Mouse (Mus musculus): ENCODE measurements at regions not wholly inside any gene's neighbourhood (a gene's known extent, or its start where the extent isn't known, plus 50 kb on each side); places are given as distances from the start of the nearest gene placed in this dataset.
"Not testable (repeated sequence)": the region's sequence is repeated elsewhere in the genome, so short reads cannot be mapped to it uniquely, and the experiment has no call there.

DNA sequence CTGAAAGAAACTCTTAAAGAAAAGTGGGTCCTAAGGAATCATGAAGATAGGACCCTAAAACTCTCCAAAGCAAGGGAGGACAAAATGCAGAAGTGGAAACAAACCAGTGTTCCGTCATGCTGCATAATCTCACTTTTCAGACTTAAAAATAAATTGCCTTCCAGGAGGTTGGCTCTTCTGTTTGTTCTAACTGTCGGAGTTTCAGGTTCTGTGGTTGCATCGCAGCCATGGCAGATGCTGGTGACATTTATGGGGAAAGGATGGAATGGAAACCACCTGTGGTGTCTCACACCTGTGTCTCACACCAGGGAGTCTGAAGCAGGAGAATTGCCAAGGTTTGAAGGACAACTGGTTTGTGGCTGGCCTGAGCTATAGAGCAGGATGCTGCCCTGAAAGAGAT is 50.9 kb upstream of the Hivep1 start:
- Histone ChIP-seq H3K9ac (no peak overlapping the region), H3K9me3 (ENCODE audit: low read depth, low read length) (no peaks in the 10 kb centered on the region), H3K4me1 (ENCODE audit: insufficient read depth) (no peaks in the 10 kb centered on the region), H3K27ac (ENCODE audit: low read depth) (no peak overlapping the region), H3K4me2 (no peak overlapping the region), H3K36me3 (ENCODE audit: insufficient read depth) (no peaks in the 10 kb centered on the region), H3K27me3 (ENCODE audit: insufficient read depth, low read length) (no peaks in the 10 kb centered on the region), H3K4me3 (ENCODE audit: low read depth, low read length) (no peak overlapping the region)
- DNase-seq (no peak), ATAC-seq (ENCODE audit: insufficient read depth) (no peak)
- WGBS: 49% methylated on average over 3 of the region's 3 CpGs
- TF ChIP-seq CTCF (IDR thresholded peaks at IDR 0.05; ENCODE audit: low read depth): no peak

DNA sequence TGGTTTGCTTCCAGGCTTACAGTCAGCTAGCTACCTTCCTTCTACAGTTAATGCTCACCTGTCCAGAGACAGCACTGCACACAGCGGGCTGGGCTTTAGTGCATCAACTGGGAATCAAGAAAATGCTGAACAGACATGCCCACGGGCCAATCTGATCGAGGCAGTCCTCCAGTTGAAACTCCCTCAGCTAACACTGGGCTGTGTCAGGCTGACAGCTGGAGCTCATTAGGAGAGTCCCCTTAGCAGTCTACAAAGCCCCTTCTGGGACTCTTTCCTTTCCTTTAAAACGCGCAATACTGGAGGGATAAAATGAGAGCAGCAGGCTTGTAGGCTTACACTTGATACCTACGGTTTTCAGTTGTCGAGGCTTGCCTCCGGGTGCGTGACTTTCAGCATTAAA is 53.9 kb upstream of the Hivep1 start:
- Histone ChIP-seq H3K4me2 (no peak overlapping the region), H3K9me3 (ENCODE audit: low read depth, low read length) (no peaks in the 10 kb centered on the region), H3K9ac (no peak overlapping the region), H3K27ac (ENCODE audit: low read depth) (no peak overlapping the region), H3K4me1 (ENCODE audit: insufficient read depth) (no peaks in the 10 kb centered on the region), H3K36me3 (ENCODE audit: insufficient read depth) (no peaks in the 10 kb centered on the region), H3K27me3 (ENCODE audit: insufficient read depth, low read length) (no peaks in the 10 kb centered on the region), H3K4me3 (ENCODE audit: low read depth, low read length) (no peak overlapping the region)
- no peak for TF ChIP-seq CTCF (IDR thresholded peaks at IDR 0.05; ENCODE audit: low read depth)
- DNase-seq (peak; percentile 28), ATAC-seq (ENCODE audit: insufficient read depth) (no peak)
- WGBS: 49% methylated on average over 9 of the region's 9 CpGs

DNA sequence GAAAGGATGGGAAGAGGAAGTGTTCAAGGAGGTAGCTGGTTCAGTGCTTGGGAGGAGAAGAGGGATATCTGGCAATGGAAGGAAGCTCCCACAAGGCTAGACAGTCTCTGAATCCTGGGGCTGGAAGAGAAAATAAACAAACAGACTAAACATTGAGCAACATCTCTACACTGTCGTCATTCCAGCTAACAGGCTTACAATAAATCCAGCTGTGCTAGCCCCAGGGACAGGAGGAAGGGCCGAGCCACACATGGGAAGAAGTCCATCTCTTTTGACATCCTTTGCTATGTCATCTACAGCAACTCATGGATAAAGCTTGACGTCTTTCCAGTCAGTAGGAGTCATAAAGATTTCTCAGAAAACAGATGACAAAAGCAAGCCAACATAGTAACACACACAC is 57.7 kb upstream of the Hivep1 start:
- H3K9ac ChIP-seq: no peak overlapping the region
- no peak overlapping the region for H3K27ac ChIP-seq (ENCODE audit: low read depth)
- no peaks in the 10 kb centered on the region for H3K9me3 ChIP-seq (ENCODE audit: low read depth, low read length)
- H3K4me3 ChIP-seq (ENCODE audit: low read depth, low read length): no peak overlapping the region
- H3K27me3 ChIP-seq (ENCODE audit: insufficient read depth, low read length): no peaks in the 10 kb centered on the region
- H3K36me3 ChIP-seq (ENCODE audit: insufficient read depth): no peaks in the 10 kb centered on the region
- WGBS: 36% methylated on average over 3 of the region's 3 CpGs
- H3K4me1 ChIP-seq (ENCODE audit: insufficient read depth): no peaks in the 10 kb centered on the region
- H3K4me2 ChIP-seq: no peak overlapping the region
- peak; percentile 38 for DNase-seq
- no peak for ATAC-seq (ENCODE audit: insufficient read depth)
- no peak for TF ChIP-seq CTCF (IDR thresholded peaks at IDR 0.05; ENCODE audit: low read depth)

DNA sequence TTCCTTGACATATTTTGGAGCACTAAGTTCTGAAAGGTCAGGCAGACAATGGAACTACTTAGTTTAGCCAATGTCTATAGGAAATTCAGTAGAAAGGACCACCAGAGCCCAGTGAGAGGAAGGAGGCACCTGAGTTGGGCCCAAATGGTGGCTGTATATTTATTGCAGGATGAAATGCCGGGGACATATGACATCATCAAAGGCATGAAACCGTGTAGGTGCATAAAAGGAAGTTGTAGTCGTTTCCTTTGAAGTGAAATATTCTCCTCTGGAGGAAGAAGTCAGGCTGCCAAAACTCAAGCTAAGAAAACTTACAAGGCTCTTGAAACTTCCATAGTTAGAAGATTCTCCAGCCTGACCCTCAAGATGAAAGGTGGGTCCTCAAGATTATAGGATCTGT is 75.9 kb upstream of the Hivep1 start:
- Histone ChIP-seq H3K4me2 (no peak overlapping the region), H3K4me1 (ENCODE audit: insufficient read depth) (no peaks in the 10 kb centered on the region), H3K27me3 (ENCODE audit: insufficient read depth, low read length) (no peaks in the 10 kb centered on the region), H3K27ac (ENCODE audit: low read depth) (no peak overlapping the region), H3K9me3 (ENCODE audit: low read depth, low read length) (no peaks in the 10 kb centered on the region), H3K36me3 (ENCODE audit: insufficient read depth) (no peaks in the 10 kb centered on the region), H3K9ac (no peak overlapping the region), H3K4me3 (ENCODE audit: low read depth, low read length) (no peak overlapping the region)
- no peak for ATAC-seq (ENCODE audit: insufficient read depth)
- 62% methylated on average over 3 of the region's 3 CpGs for WGBS
- TF ChIP-seq CTCF (IDR thresholded peaks at IDR 0.05; ENCODE audit: low read depth): no peak
- DNase-seq: no peak

DNA sequence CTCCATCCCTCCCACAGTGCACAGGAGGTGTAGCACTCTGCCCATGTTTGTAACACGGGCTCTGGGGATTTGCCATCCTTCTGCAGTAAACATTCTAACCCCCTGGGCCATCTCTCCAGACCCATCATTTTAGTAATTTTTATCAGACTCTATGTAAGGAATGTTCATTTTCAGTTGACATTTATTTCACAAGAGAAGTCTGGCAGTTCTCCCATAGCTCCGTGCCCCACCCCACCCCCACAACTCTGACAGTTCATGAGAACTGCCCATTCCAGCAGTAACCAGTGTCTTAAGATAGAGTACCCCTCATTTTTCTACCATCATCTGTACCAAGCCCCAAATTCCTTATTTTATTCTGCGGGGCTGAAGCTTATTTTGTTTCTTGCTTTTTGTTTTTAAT is 88.9 kb upstream of the Hivep1 start:
- Histone ChIP-seq H3K9ac (no peak overlapping the region), H3K27ac (ENCODE audit: low read depth) (no peak overlapping the region; the same call in 1 of the 2 replicates), H3K36me3 (ENCODE audit: insufficient read depth) (no peaks in the 10 kb centered on the region), H3K4me2 (no peak overlapping the region), H3K4me3 (ENCODE audit: low read depth, low read length) (no peak overlapping the region), H3K9me3 (ENCODE audit: low read depth, low read length) (no peaks in the 10 kb centered on the region), H3K27me3 (ENCODE audit: insufficient read depth, low read length) (no peaks in the 10 kb centered on the region), H3K4me1 (ENCODE audit: insufficient read depth) (no peaks in the 10 kb centered on the region; the same call in 1 of the 2 replicates)
- 52% methylated on average over 3 of the region's 3 CpGs for WGBS
- ATAC-seq (ENCODE audit: insufficient read depth): no peak
- TF ChIP-seq CTCF (IDR thresholded peaks at IDR 0.05; ENCODE audit: low read depth): no peak
- DNase-seq: peak; percentile 59

DNA sequence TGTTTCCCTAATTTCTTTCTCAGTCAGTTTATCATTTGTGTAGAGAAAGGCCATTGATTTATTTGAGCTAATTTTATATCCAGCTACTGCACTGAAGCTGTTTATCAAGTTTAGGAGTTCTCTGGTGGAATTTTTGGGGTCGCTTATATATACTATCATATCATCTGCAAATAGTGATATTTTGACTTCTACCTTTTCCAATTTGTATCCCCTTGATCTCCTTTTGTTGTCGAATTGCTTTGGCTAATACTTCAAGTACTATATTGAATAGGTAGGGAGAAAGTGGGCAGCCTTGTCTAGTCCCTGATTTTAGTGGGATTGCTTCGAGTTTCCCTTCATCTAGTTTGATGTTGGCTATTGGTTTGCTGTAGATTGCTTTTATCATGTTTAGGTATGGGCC is 90.9 kb upstream of the Hivep1 start:
- WGBS: 71% methylated on average over 3 of the region's 3 CpGs

DNA sequence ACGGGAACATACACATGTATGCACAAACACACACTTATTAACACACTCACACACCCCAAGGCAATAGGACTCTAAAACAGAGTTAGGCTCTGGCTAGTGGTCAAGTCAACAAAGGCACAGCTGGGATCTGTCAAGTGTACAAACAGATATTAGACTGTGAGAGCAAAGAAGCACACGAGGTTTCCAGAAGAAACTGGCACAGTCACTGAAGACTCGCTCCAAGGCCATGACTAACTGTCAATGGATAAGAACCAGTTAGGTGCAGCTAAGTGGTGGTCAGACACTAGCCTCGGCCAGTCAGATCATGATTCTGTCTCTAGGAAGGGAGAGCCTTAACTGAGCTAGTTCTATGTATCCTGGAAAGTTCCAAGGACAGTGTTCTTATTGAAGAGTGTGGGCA is 93.9 kb upstream of the Hivep1 start:
- H3K27ac ChIP-seq (ENCODE audit: low read depth): no peak overlapping the region
- H3K9ac ChIP-seq: no peak overlapping the region
- peak; percentile 87 for DNase-seq
- no peak overlapping the region for H3K4me3 ChIP-seq (ENCODE audit: low read depth, low read length)
- no peak overlapping the region for H3K4me2 ChIP-seq
- peak; percentile 89 for ATAC-seq (ENCODE audit: insufficient read depth)
- H3K4me1 ChIP-seq (ENCODE audit: insufficient read depth): no peaks in the 10 kb centered on the region; the same call in 1 of the 2 replicates
- H3K36me3 ChIP-seq (ENCODE audit: insufficient read depth): no peaks in the 10 kb centered on the region
- H3K27me3 ChIP-seq (ENCODE audit: insufficient read depth, low read length): no peaks in the 10 kb centered on the region
- 41% methylated on average over 4 of the region's 4 CpGs for WGBS
- TF ChIP-seq CTCF (IDR thresholded peaks at IDR 0.05; ENCODE audit: low read depth): no peak
- H3K9me3 ChIP-seq (ENCODE audit: low read depth, low read length): no peaks in the 10 kb centered on the region

More for the DNA sequence above, 90.9 kb upstream of the Hivep1 start:
- not testable (repeated sequence) for H3K36me3 ChIP-seq (ENCODE audit: insufficient read depth); H3K27me3 ChIP-seq (ENCODE audit: insufficient read depth, low read length); ATAC-seq (ENCODE audit: insufficient read depth); H3K4me1 ChIP-seq (ENCODE audit: insufficient read depth); H3K27ac ChIP-seq (ENCODE audit: low read depth); H3K9me3 ChIP-seq (ENCODE audit: low read depth, low read length); H3K9ac ChIP-seq; DNase-seq; H3K4me2 ChIP-seq; H3K4me3 ChIP-seq (ENCODE audit: low read depth, low read length)

DNA sequence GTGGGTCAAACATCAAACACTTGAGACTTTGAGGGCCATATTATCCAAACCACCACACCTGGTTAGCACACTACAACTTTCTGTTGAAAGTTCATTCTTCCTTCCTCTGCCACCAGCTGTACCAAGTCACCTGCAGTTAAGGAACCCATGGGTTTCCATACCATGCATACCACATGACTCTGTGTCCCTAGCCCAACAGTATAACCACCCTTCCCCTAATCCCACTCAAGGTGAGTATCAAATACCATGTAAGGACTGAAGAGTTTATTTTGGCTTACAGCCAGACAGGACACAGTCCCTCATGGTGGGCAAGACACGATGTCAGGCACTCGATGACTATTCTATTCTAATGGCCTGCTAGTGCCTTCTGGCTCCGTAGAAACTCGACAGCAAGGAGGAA is 95.9 kb upstream of the Hivep1 start:
- no peak overlapping the region for H3K9ac ChIP-seq
- H3K36me3 ChIP-seq (ENCODE audit: insufficient read depth): no peaks in the 10 kb centered on the region
- no peaks in the 10 kb centered on the region for H3K27me3 ChIP-seq (ENCODE audit: insufficient read depth, low read length)
- H3K4me3 ChIP-seq (ENCODE audit: low read depth, low read length): no peak overlapping the region
- peak; percentile 31 for DNase-seq
- H3K4me1 ChIP-seq (ENCODE audit: insufficient read depth): no peaks in the 10 kb centered on the region; the same call in 1 of the 2 replicates
- no peaks in the 10 kb centered on the region for H3K9me3 ChIP-seq (ENCODE audit: low read depth, low read length)
- H3K4me2 ChIP-seq: no peak overlapping the region
- WGBS: 61% methylated on average over 4 of the region's 4 CpGs
- peak; percentile 9; the same call in 1 of the 2 replicates for ATAC-seq (ENCODE audit: insufficient read depth)
- TF ChIP-seq CTCF (IDR thresholded peaks at IDR 0.05; ENCODE audit: low read depth): no peak
- no peak overlapping the region for H3K27ac ChIP-seq (ENCODE audit: low read depth)

All from lung, embryonic 14.5 days (tissue).